Mouse (Mus musculus) midbrain, postnatal 0 days (tissue): ENCODE results near the gene Dlg2. TPM values are rescaled to one million over a fixed set of nuclear protein-coding genes. Genes with fewer than 3 reads are reported as not detected.

Experiments
- ATAC-seq: fragments of 200-750 bp; cut with Nextera tagmentation; 2 replicates; pipeline ENCODE4 v1.8.0; 2017; ENCODE audit warnings: moderate number of reproducible peaks, mild to moderate bottlenecking, moderate TSS enrichment, moderate library complexity; ENCODE audit not compliant: low FRiP score
- DNase-seq: peaks from one replicate; pipeline ENCODE4 v3.0.0-alpha.2; 2015; ENCODE audit warnings: low spot score
- H3K27ac ChIP-seq: fragments of 300-500 bp; sonication (generic); 2 replicates; pipeline ENCODE4 v1.5.1; 2014; ENCODE audit warnings: low read depth, mild to moderate bottlenecking, low read length, mixed read lengths
- H3K27me3 ChIP-seq: fragments of 300-500 bp; sonication (generic); 2 replicates; pipeline ENCODE4 v1.6.1; 2014; ENCODE audit warnings: low read length, control low read depth, mixed read lengths; ENCODE audit not compliant: insufficient read depth
- H3K36me3 ChIP-seq: fragments of 300-500 bp; sonication (generic); 2 replicates; pipeline ENCODE4 v1.6.1; 2014; ENCODE audit warnings: low read length, control low read depth, mixed read lengths; ENCODE audit not compliant: insufficient read depth
- H3K4me1 ChIP-seq: fragments of 300-500 bp; sonication (generic); 2 replicates; pipeline ENCODE4 v1.6.1; 2014; ENCODE audit warnings: mild to moderate bottlenecking, control low read depth, antibody characterized with exemption, low read length, mixed read lengths; ENCODE audit not compliant: insufficient read depth
- H3K4me2 ChIP-seq: fragments of 300-500 bp; sonication (generic); 2 replicates; pipeline ENCODE4 v1.6.1; 2014; ENCODE audit warnings: low read depth, mild to moderate bottlenecking, low read length, mixed read lengths; ENCODE audit not compliant: poor library complexity, severe bottlenecking
- H3K4me3 ChIP-seq: fragments of 300-500 bp; sonication (generic); 2 replicates; pipeline ENCODE4 v1.5.1; 2014; ENCODE audit warnings: low read depth, mild to moderate bottlenecking, low read length, moderate library complexity
- H3K9ac ChIP-seq: fragments of 300-500 bp; sonication (generic); replicated peaks from 2 replicates; pipeline ENCODE4 v1.6.1; 2014; ENCODE audit warnings: mild to moderate bottlenecking, low read length, moderate library complexity, mixed read lengths; ENCODE audit not compliant: poor library complexity, severe bottlenecking
- H3K9me3 ChIP-seq: fragments of 300-500 bp; sonication (generic); 2 replicates; pipeline ENCODE4 v1.6.1; 2016; ENCODE audit warnings: low read length, control low read depth
- CTCF ChIP-seq: IDR thresholded peaks from 2 replicates; pipeline ENCODE4 v1.5.1; 2016; ENCODE audit warnings: antibody characterized with exemption, mild to moderate bottlenecking
- WGBS: fragments of 180-500 bp; shearing (Covaris S2); extraction: QIAGEN DNeasy Blood & Tissue Kit; methylation state at CpG from one replicate; pipeline ENCODE4 v1.1.7; 2014; 5-methylcytosine and 5-hydroxymethylcytosine counted together
- polyA plus RNA-seq: library from polyadenylated mRNA; unstranded; fragments of >200 nt; fragmentation: Nextera tagmentation; extraction: Ambion mirVana; gene quantifications from 2 replicates; pipeline ENCODE4 v1.2.1, GENCODE M21; 2015
- total RNA-seq: library from RNA; depleted of rRNA; stranded (reverse); fragments of >200 nt; gene quantifications from 2 replicates; pipeline ENCODE4 v1.2.3, GENCODE M21; 2014

Dlg2 gene
- total and polyA plus RNA-seq, 2 experiments from 2014 or later = 21.6 to 126 TPM

DNA sequence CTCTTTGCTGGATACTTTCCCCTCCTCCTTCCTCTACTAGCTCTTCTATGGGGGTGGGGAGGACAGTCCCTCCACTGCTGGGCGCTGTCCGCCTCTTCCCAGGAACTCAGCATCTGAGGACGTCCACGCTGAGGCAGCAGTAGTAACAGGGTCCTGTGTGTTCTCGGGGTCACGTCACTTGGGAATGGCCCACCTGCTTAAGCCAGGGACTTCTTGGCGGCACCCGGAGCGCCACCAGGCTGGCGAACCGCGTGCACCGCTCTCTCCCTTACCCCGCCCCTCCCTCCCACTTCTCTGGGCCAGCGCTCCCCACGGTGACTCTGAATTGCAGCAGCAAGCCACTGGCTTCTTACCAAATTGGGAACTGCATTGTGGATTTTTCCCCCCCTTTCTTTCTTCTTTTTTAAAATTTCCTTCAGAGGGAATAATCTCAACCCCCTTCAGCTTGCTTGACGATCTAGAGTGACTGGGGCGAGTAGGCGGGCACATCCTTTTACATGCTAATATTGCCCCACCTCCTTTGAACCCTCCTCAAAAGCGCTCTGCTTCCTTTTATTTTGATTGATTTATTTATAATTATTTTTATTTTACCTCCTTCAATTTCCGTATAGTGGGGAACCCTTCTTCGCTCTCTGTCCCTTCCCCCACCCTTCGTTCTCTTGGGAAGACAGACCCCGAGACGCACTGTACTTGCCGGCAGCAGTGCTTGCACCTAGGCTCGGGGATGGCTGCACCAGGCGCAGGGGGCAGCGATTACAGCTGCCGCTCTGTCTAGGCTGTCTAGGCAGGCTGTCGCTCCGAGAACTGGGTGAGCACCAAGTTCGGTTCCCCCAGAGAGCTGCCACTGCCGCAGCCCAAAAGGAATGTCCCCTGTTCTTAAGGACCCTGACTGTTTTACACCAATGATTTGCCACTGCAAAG is 785.8 kb downstream of the Dlg2 start:
- ATAC-seq (peak; percentile 89), DNase-seq (peak; percentile 66)
- Histone ChIP-seq H3K9ac (peak overlapping the region; percentile 57), H3K9me3 (no peaks in the 10 kb centered on the region), H3K4me2 (peak overlapping the region; percentile 76), H3K4me1 (peaks cover 4% of the 10 kb centered on the region; the same call in 1 of the 2 replicates), H3K27me3 (no peaks in the 10 kb centered on the region), H3K27ac (peak overlapping the region; percentile 55), H3K36me3 (no peaks in the 10 kb centered on the region), H3K4me3 (peak overlapping the region; percentile 60)
- TF ChIP-seq CTCF = peak; percentile 46
- WGBS = under 1% methylated on average over 34 of the region's 34 CpGs

DNA sequence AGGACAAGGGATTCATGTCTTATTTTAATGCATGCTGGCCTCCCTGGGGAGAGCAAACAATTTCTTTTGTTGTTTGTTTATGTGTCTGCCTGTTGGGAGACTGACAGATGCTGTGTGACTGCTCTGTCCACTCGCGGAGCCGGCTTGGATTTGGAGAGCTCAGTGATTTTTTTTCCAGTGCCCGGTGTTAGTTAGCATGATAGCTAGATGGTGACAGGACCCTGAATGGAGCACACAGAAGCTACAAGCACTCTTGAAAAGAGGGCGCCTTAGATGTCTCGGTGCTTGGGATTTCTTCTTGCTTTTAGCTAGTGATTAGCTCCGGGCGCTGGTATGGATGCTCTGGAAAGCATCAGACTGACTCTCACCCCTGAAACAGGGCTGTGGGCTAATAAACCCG is 786.5 kb downstream of the Dlg2 start:
- H3K4me1 ChIP-seq = peaks cover 4% of the 10 kb centered on the region; the same call in 1 of the 2 replicates
- TF ChIP-seq CTCF = no peak
- ATAC-seq = no peak; the same call in 1 of the 2 replicates
- DNase-seq = peak; percentile 41
- H3K27me3 ChIP-seq = no peaks in the 10 kb centered on the region
- H3K36me3 ChIP-seq = no peaks in the 10 kb centered on the region
- H3K4me3 ChIP-seq = peak overlapping the region; percentile 60
- WGBS = 2% methylated on average over 9 of the region's 9 CpGs
- H3K9ac ChIP-seq = peak overlapping the region; percentile 57
- peak overlapping the region; percentile 76 for H3K4me2 ChIP-seq
- H3K27ac ChIP-seq = peak overlapping the region; percentile 55; the same call in 1 of the 2 replicates
- no peaks in the 10 kb centered on the region for H3K9me3 ChIP-seq

- Histone ChIP-seq H3K27me3 (no peaks in the 10 kb centered on the region), H3K9ac (no peak overlapping the region), H3K4me2 (no peak overlapping the region), H3K27ac (no peak overlapping the region), H3K4me3 (no peak overlapping the region), H3K36me3 (no peaks in the 10 kb centered on the region), H3K4me1 (peaks cover 4% of the 10 kb centered on the region; the same call in 1 of the 2 replicates), H3K9me3 (no peaks in the 10 kb centered on the region)
- no peak for DNase-seq
- TF ChIP-seq CTCF = no peak
- no peak for ATAC-seq
- 55% methylated on average over 1 of the region's 1 CpGs for WGBS
Observed at GRCm38 (mm10) chr7:91267764-91268163, 791.3 kb downstream of the Dlg2 start.

GRCm38 (mm10) chr7:91284167-91284566 is 807.7 kb downstream of the Dlg2 start:
- no peak for DNase-seq
- no peak overlapping the region for H3K4me3 ChIP-seq
- no peak overlapping the region for H3K4me2 ChIP-seq
- no peaks in the 10 kb centered on the region for H3K9me3 ChIP-seq
- no peaks in the 10 kb centered on the region for H3K36me3 ChIP-seq
- H3K27me3 ChIP-seq = no peaks in the 10 kb centered on the region
- no peak overlapping the region for H3K9ac ChIP-seq
- TF ChIP-seq CTCF = no peak
- no peak overlapping the region for H3K27ac ChIP-seq
- 93% methylated on average over 3 of the region's 3 CpGs for WGBS
- no peak for ATAC-seq
- no peaks in the 10 kb centered on the region for H3K4me1 ChIP-seq

GRCm38 (mm10) chr7:91288324-91288723 is 811.9 kb downstream of the Dlg2 start:
- no peak overlapping the region for H3K4me3 ChIP-seq
- no peaks in the 10 kb centered on the region for H3K36me3 ChIP-seq
- H3K4me2 ChIP-seq = no peak overlapping the region
- WGBS = 54% methylated on average over 3 of the region's 3 CpGs
- no peak overlapping the region for H3K27ac ChIP-seq
- DNase-seq (no peak), ATAC-seq (no peak)
- H3K27me3 ChIP-seq = no peaks in the 10 kb centered on the region
- no peak overlapping the region for H3K9ac ChIP-seq
- no peaks in the 10 kb centered on the region for H3K4me1 ChIP-seq
- TF ChIP-seq CTCF = no peak
- H3K9me3 ChIP-seq = no peaks in the 10 kb centered on the region

- Histone ChIP-seq H3K9me3 (no peaks in the 10 kb centered on the region), H3K27ac (no peak overlapping the region), H3K4me1 (no peaks in the 10 kb centered on the region), H3K4me3 (no peak overlapping the region), H3K9ac (no peak overlapping the region), H3K36me3 (no peaks in the 10 kb centered on the region), H3K4me2 (no peak overlapping the region), H3K27me3 (no peaks in the 10 kb centered on the region)
- 81% methylated on average over 2 of the region's 2 CpGs for WGBS
- TF ChIP-seq CTCF = no peak
- DNase-seq (no peak), ATAC-seq (no peak)
Observed at GRCm38 (mm10) chr7:91296127-91296526, 819.7 kb downstream of the Dlg2 start.
